Mouse (Mus musculus): ENCODE data around the gene Col6a6.

GRCm38 (mm10) chr9:105764127-105764526 is 63.8 kb downstream of the Col6a6 start:
- TF ChIP-seq CTCF (IDR thresholded peaks at IDR 0.05) (no peak), EP300 (IDR thresholded peaks at IDR 0.05; ENCODE audit: insufficient read depth, low read depth, low read length) (no peak)
